Mouse (Mus musculus) ES-E14 (cell line): Measurements from ENCODE around the gene 4930407I10Rik.

ENCODE experiments used
- CHD2 ChIP-seq: IDR thresholded peaks from 2 replicates; pipeline ENCODE4 v1.6.1; 2014; ENCODE audit warnings: mild to moderate bottlenecking, low read depth, low read length, inconsistent platforms
- HCFC1 ChIP-seq: IDR thresholded peaks from 2 replicates; pipeline ENCODE4 v1.6.1; 2012; ENCODE audit warnings: low read length, inconsistent platforms, borderline replicate concordance; ENCODE audit not compliant: insufficient read depth
- MAFK ChIP-seq: IDR thresholded peaks from 2 replicates; pipeline ENCODE4 v1.6.1; 2014; ENCODE audit warnings: mild to moderate bottlenecking, low read depth, low read length, inconsistent platforms; ENCODE audit not compliant: insufficient read depth
- ZC3H11A ChIP-seq: IDR thresholded peaks from 2 replicates; pipeline ENCODE4 v1.6.1; 2012; ENCODE audit warnings: low read depth, mild to moderate bottlenecking, inconsistent platforms, low read length, borderline replicate concordance

GRCm38 (mm10) chr15:82011947-82012346 is 47.0 kb upstream of the 4930407I10Rik start:
- TF ChIP-seq ZC3H11A, result no peak
- TF ChIP-seq CHD2, result no peak
- TF ChIP-seq MAFK, result no peak
- TF ChIP-seq HCFC1, result no peak
